Mouse (Mus musculus) adrenal gland, adult 10 weeks (tissue): Measurements from ENCODE around the gene Rps3a1. TPM values are rescaled to one million over a fixed set of nuclear protein-coding genes. Genes with fewer than 3 reads are reported as not detected.

Source experiments
- polyA plus RNA-seq: library from polyadenylated mRNA; stranded (reverse); fragments of 350-450 nt; fragmentation: Illumina TruSeq; extraction: RNeasy Lipid Tissue Mini Kit (QIAGEN cat#74804); gene quantifications from one replicate; pipeline ENCODE4 v1.2.3, GENCODE M21; 2014; ENCODE audit warnings: low read depth, low replicate concordance

Rps3a1 gene
- polyA plus RNA-seq: 998 TPM

DNA sequence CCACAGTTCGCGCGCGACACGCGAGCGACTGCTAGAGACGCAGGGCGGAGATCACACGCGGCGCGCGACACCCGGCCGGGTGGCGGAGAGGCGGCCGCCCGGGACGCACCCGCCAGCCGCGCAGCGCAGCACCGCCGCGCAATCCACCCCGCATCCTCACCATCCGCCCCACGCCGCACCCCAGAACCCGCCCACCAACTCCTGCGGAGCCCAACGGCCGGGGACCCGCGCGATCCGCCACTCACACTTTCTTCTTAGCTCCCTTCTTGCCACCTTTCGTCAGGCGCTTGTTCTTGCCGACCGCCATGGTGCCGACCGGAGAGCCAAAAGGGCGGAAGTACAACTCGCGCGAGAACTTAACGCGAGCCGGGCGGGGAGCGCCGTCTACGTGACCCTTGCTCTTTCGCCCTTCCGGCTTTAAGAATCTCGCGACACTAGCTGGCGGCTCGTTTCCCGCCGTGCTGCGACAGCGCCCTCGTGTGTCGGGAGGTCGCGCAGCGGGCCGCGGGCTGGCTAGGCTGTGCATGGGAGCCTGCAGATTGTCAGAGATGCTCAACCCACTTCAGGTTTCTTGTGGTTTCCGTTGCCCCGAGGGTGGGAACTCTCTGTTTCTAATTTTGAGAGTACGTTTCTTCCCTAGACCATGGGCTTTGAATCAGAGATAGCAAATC is at the start of gene Rps3a1:
TSS of gene Rps3a1 (minus strand) at position 440 of the 671 bp plus-strand sequence.

Other genes with a start within 250 kb of the Rps3a1 start
- gene Sh3d19, start 171.6 kb downstream of the Rps3a1 start, polyA plus RNA-seq: 10.8 TPM
- not detected for gene Prss48, start 140.2 kb downstream of the Rps3a1 start, polyA plus RNA-seq
- 54.3 TPM for gene Lrba, start 82.0 kb upstream of the Rps3a1 start, polyA plus RNA-seq